In genomic region chr4:117120052-117120444, GRCm38 (mm10) we compare ENCODE assay signal across 1 mouse cellular context.
TF ChIP-seq lines count a peak whose summit lies in the region.

No protein-coding gene starts in this region.

TF ChIP-seq in CH12.LX, 34 proteins besides CTCF, POLR2A, EP300 and RAD21 (continued from another document):
- no peak for TF ChIP-seq IRF4 (IDR thresholded peaks at IDR 0.05; ENCODE audit: low read depth, low read length)
- no peak for TF ChIP-seq MAZ (IDR thresholded peaks at IDR 0.05; ENCODE audit: low read depth, low read length)
- no peak for TF ChIP-seq MAX (IDR thresholded peaks at IDR 0.05; ENCODE audit: low read length)
- no peak for TF ChIP-seq MXI1 (IDR thresholded peaks at IDR 0.05; ENCODE audit: low read depth, low read length)
- TF ChIP-seq MAFK (IDR thresholded peaks at IDR 0.05; ENCODE audit: insufficient replicate concordance, low read length), result no peak
- TF ChIP-seq GABPA (IDR thresholded peaks at IDR 0.05; ENCODE audit: insufficient replicate concordance, low read depth, low read length), result no peak
- no peak for TF ChIP-seq SMC3 (IDR thresholded peaks at IDR 0.05; ENCODE audit: low read depth, low read length)
- TF ChIP-seq PAX5 (IDR thresholded peaks at IDR 0.05; ENCODE audit: low read length), result no peak
- no peak for TF ChIP-seq NRF1 (IDR thresholded peaks at IDR 0.05; ENCODE audit: low read depth, low read length)
- TF ChIP-seq ZNF384 (IDR thresholded peaks at IDR 0.05; ENCODE audit: low read depth, low read length), result no peak
- no peak for TF ChIP-seq TCF12 (IDR thresholded peaks at IDR 0.05; ENCODE audit: low read depth, low read length)
